Mouse (Mus musculus) hindbrain, postnatal 0 days (tissue): Measurements from ENCODE around the gene Ehd3. TPM values are rescaled to one million over a fixed set of nuclear protein-coding genes. Genes with fewer than 3 reads are reported as not detected.

ENCODE experiments used
- ATAC-seq: fragments of 200-750 bp; cut with Nextera tagmentation; 2 replicates; pipeline ENCODE4 v1.8.0; 2017; ENCODE audit warnings: mild to moderate bottlenecking, moderate TSS enrichment, moderate library complexity
- DNase-seq: peaks from one replicate; pipeline ENCODE4 v3.0.0-alpha.2; 2015; ENCODE audit warnings: low spot score
- H3K27ac ChIP-seq: fragments of 300-500 bp; sonication (generic); 2 replicates; pipeline ENCODE4 v1.5.1; 2014; ENCODE audit warnings: mild to moderate bottlenecking
- H3K27me3 ChIP-seq: fragments of 300-500 bp; sonication (generic); 2 replicates; pipeline ENCODE4 v1.6.1; 2014; ENCODE audit warnings: low read length, mixed read lengths; ENCODE audit not compliant: insufficient read depth
- H3K36me3 ChIP-seq: fragments of 300-500 bp; sonication (generic); 2 replicates; pipeline ENCODE4 v1.6.1; 2014; ENCODE audit warnings: low read length, mixed read lengths; ENCODE audit not compliant: insufficient read depth
- H3K4me1 ChIP-seq: fragments of 300-500 bp; sonication (generic); 2 replicates; pipeline ENCODE4 v1.6.1; 2014; ENCODE audit warnings: antibody characterized with exemption, low read length, mixed read lengths; ENCODE audit not compliant: insufficient read depth
- H3K4me2 ChIP-seq: fragments of 300-500 bp; sonication (generic); 2 replicates; pipeline ENCODE4 v1.6.1; 2014; ENCODE audit warnings: low read depth, mild to moderate bottlenecking, low read length, moderate library complexity, mixed read lengths
- H3K4me3 ChIP-seq: fragments of 300-500 bp; sonication (generic); 2 replicates; pipeline ENCODE4 v1.5.1; 2014; ENCODE audit warnings: low read length
- H3K9ac ChIP-seq: fragments of 300-500 bp; sonication (generic); replicated peaks from 2 replicates; pipeline ENCODE4 v1.6.1; 2014; ENCODE audit warnings: mild to moderate bottlenecking, low read length, moderate library complexity, mixed read lengths
- H3K9me3 ChIP-seq: fragments of 300-500 bp; sonication (generic); 2 replicates; pipeline ENCODE4 v1.6.1; 2016; ENCODE audit warnings: low read length, mixed read lengths
- CTCF ChIP-seq: IDR thresholded peaks from 2 replicates; pipeline ENCODE4 v1.5.1; 2016; ENCODE audit warnings: antibody characterized with exemption, control low read depth, low read depth
- WGBS: fragments of 180-500 bp; shearing (Covaris S2); extraction: QIAGEN DNeasy Blood & Tissue Kit; methylation state at CpG from one replicate; pipeline ENCODE4 v1.1.7; 2014; 5-methylcytosine and 5-hydroxymethylcytosine counted together
- polyA plus RNA-seq: library from polyadenylated mRNA; unstranded; fragments of >200 nt; fragmentation: Nextera tagmentation; extraction: Ambion mirVana; gene quantifications from 2 replicates; pipeline ENCODE4 v1.2.1, GENCODE M21; 2015
- total RNA-seq: library from RNA; depleted of rRNA; stranded (reverse); fragments of >200 nt; gene quantifications from 2 replicates; pipeline ENCODE4 v1.2.3, GENCODE M21; 2014

Gene Ehd3
- total and polyA plus RNA-seq, 2 experiments from 2014 or later: 25.5 to 51.6 TPM

DNA sequence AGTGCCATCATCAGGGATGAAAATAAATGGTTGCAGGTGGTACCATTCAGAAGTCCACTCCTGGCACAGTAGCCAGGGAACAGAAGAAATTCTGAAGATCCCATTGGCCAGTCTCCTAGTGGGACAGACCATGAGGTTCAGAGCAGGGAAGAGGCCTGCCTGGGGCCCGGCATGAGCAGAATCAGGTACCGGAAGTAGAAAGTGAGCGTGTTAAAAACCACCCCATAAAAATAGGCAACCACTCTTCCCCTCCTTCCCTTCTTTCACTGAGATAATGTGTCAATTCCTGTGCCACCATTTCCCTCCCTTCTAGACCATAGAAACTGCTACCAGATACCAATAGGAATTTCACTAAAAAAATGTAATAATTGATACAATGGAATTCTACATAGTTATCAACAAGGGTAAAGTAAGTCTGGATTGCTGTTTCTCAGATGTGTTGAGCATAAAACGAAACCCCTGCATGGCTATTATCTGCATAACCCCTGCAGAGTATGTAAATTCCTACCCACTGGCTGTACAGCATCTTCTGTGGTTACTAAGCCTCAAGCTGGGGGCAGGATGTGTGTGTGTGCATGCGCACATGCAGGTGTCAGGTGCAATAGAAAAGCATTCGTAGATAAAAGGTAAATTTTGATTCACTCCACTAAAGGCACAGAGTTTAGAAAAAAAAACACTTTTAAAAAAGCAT lies 10.7 kb downstream of the Ehd3 start:
- H3K4me2 ChIP-seq: no peak overlapping the region
- no peak for ATAC-seq
- 84% methylated on average over 6 of the region's 6 CpGs for WGBS

DNA sequence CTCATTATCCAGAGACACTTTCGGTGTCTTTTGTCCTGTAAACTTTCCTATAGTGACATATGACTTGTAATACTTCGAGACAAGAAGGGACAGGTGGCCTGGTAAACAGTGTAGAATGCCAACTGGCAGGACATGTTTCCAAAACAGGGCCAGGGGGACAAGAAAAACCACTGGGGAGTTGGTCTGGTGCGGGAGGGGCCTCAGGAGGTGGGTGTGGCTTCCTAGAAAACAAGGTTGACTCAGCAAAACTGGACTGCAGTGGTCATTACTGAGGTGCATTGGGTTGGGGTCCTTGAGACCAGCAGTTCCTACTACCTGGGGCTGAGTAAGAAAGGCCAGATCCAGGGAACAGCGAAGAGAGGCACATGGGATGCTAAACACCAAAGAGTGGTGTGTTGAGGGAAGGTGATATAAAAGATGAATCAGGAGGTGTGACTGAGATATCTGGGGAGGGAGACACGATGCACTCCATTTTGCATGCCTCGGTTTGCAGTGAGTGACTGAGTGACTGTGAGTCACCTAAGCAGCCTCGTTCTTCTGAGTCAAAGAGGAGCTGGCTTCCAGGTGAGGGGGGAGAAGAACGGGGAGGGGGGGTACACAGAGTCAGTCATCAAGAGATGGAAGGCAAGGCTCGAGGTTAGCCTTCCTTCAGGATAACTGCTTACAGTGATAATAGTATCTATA lies 13.9 kb downstream of the Ehd3 start:
- WGBS: 85% methylated on average over 9 of the region's 9 CpGs
- Histone ChIP-seq H3K36me3 (no peaks in the 10 kb centered on the region), H3K9me3 (no peaks in the 10 kb centered on the region), H3K9ac (no peak overlapping the region), H3K27ac (no peak overlapping the region), H3K4me2 (no peak overlapping the region), H3K4me3 (no peak overlapping the region), H3K4me1 (no peaks in the 10 kb centered on the region), H3K27me3 (no peaks in the 10 kb centered on the region)
- DNase-seq: no peak
- TF ChIP-seq CTCF: no peak
- no peak for ATAC-seq

More for the DNA sequence above, 10.7 kb downstream of the Ehd3 start:
- Histone ChIP-seq H3K27ac (no peak overlapping the region), H3K4me3 (no peak overlapping the region), H3K9ac (no peak overlapping the region), H3K36me3 (no peaks in the 10 kb centered on the region), H3K27me3 (no peaks in the 10 kb centered on the region), H3K4me1 (no peaks in the 10 kb centered on the region), H3K9me3 (no peaks in the 10 kb centered on the region)
- no peak for DNase-seq
- no peak for TF ChIP-seq CTCF

DNA sequence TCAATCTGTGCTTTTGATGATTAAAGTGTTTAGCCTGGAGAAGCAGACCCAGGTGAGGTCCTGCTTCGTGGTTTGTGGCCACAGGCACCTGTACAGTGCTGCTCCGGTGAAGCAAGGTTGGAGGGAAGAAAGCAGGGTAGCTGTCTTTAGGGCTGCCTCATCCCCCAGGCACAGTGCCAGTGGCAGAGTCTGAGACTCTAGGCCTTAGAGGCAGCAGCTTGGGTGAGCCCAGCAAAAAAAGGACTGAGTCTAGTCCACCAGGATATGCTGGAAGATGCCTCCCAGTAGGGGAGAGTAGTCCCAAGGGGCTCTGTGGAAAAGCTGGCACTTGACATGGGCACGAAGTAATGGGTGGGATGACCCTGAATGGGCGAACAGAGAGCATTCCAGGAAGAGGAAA lies 15.0 kb downstream of the Ehd3 start:
- Histone ChIP-seq H3K4me1 (no peaks in the 10 kb centered on the region; the same call in 1 of the 2 replicates), H3K4me3 (no peak overlapping the region), H3K9me3 (no peaks in the 10 kb centered on the region), H3K27me3 (no peaks in the 10 kb centered on the region), H3K36me3 (no peaks in the 10 kb centered on the region), H3K27ac (no peak overlapping the region), H3K4me2 (no peak overlapping the region), H3K9ac (no peak overlapping the region)
- TF ChIP-seq CTCF: no peak
- DNase-seq: no peak
- ATAC-seq: no peak
- 58% methylated on average over 4 of the region's 4 CpGs for WGBS

DNA sequence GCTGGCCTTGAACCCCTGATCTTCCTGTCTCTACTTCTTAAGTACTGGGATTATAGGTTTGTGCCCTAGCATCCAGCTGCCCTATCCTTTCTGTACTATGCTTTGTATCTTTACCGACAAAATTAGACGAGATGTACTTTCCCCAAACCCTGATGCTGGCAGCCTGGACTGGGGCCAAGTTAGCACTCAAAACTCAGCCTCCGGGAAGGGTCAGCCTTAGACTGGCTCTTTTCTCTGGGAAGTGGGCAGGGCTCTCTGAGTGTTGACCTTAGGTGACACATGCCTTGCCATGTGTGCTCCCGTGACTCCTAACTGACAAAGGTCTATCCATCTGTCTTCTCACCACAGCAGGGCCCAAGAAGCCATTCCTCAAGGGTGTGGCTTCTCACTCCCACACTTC lies 16.8 kb downstream of the Ehd3 start:
- Histone ChIP-seq H3K36me3 (no peaks in the 10 kb centered on the region), H3K27me3 (no peaks in the 10 kb centered on the region), H3K9ac (no peak overlapping the region), H3K27ac (no peak overlapping the region), H3K4me1 (no peaks in the 10 kb centered on the region; the same call in 1 of the 2 replicates), H3K4me3 (no peak overlapping the region), H3K4me2 (no peak overlapping the region), H3K9me3 (no peaks in the 10 kb centered on the region)
- TF ChIP-seq CTCF: no peak
- no peak for ATAC-seq
- no peak for DNase-seq
- 60% methylated on average over 4 of the region's 4 CpGs for WGBS

- no peaks in the 10 kb centered on the region for H3K9me3 ChIP-seq
- H3K9ac ChIP-seq: no peak overlapping the region
- H3K4me1 ChIP-seq: no peaks in the 10 kb centered on the region; the same call in 1 of the 2 replicates
- no peak overlapping the region for H3K4me2 ChIP-seq
- H3K36me3 ChIP-seq: peaks cover 4% of the 10 kb centered on the region; the same call in 1 of the 2 replicates
- no peak for TF ChIP-seq CTCF
- no peaks in the 10 kb centered on the region for H3K27me3 ChIP-seq
- DNase-seq: no peak
- no peak overlapping the region for H3K27ac ChIP-seq
- WGBS: 92% methylated on average over 4 of the region's 4 CpGs
- ATAC-seq: no peak
- no peak overlapping the region for H3K4me3 ChIP-seq
These were observed 18.3 kb downstream of the Ehd3 start for GRCm38 (mm10) chr17:73822255-73822654.

DNA sequence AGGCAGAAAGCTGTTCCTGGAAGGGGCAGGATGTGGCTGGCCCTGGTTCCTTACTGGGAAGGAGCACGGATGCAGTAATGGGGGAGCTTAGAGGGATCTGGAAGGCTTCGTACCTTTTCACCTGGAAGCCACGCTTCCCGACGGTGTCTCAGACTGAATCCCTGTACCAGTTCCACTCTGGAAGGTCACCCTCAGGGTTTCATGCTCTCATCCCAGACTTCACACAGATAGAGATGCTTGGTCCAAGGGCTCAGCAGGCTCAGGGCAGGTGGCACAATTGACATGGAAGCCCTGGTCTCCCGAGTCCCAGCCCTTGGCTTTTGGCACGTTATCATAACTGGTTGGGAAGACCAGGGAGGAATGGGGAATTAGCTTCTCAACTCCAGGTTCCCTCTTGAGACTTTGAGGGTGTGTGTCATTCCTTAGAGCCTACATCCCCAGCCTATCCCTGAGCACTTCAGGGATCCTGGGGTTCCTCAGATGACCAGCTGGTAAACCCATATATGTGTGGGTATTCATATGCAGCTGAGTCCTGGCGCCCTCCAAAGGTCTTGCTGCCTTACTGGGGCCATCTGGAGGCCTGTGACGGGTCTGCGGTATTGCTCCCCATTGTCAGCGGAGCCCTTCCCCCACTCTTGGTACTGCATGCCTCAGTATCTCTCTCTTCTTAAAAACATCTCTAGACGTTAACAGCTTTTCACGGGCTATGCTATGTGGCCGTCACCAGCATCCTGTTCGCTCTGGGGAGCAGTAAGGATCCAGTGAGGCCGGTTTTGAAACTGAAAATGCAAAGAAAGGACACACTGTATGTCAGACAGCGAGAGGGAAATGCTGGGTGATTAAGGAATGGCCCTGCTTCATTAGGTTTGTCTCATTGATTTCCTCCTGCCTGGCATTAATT lies 19.4 kb downstream of the Ehd3 start:
- no peak overlapping the region for H3K9ac ChIP-seq
- no peak overlapping the region for H3K27ac ChIP-seq
- TF ChIP-seq CTCF: peak; percentile 24; the same call in 1 of the 2 replicates
- no peak overlapping the region for H3K4me2 ChIP-seq
- H3K4me1 ChIP-seq: no peaks in the 10 kb centered on the region; the same call in 1 of the 2 replicates
- no peaks in the 10 kb centered on the region for H3K27me3 ChIP-seq
- ATAC-seq: peak; percentile 53
- DNase-seq: no peak
- 62% methylated on average over 17 of the region's 17 CpGs for WGBS
- H3K9me3 ChIP-seq: no peaks in the 10 kb centered on the region
- no peak overlapping the region for H3K4me3 ChIP-seq
- H3K36me3 ChIP-seq: peaks cover 14% of the 10 kb centered on the region; the same call in 1 of the 2 replicates
